Mouse (Mus musculus): ENCODE measurements around the gene Prim2.

Prim2 gene

DNA sequence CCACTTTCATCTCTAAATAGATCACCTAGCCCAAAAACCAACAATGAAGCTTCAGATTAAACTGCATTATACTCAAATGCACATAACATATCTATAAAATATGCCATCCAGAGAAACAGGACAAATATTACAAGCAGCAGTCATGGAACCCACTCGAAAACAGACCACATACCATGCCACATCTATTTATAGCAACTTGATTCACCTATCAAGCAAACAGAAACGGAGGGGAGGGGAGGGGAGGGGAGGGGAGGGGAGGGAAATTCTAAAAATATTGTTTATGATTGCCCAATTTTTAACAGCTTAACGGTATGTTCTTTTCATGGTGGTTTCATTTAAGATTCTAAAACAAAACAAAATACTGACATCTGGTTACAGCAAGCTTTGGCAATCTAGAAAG is 185.8 kb downstream of the Prim2 start:
- WGBS = 67% methylated on average over 3 of the region's 3 CpGs

GRCm38 (mm10) chr1:33480382-33480781 is 189.2 kb downstream of the Prim2 start:
- WGBS = 79% methylated on average over 7 of the region's 7 CpGs

GRCm38 (mm10) chr1:33471069-33471468 is 198.5 kb downstream of the Prim2 start:
- 93% methylated on average over 6 of the region's 6 CpGs for WGBS

GRCm38 (mm10) chr1:33470222-33470621 is 199.4 kb downstream of the Prim2 start:
- WGBS = 88% methylated on average over 8 of the region's 8 CpGs

- WGBS = 76% methylated on average over 5 of the region's 5 CpGs
Measured at GRCm38 (mm10) chr1:33464234-33464633, 205.4 kb downstream of the Prim2 start.

DNA sequence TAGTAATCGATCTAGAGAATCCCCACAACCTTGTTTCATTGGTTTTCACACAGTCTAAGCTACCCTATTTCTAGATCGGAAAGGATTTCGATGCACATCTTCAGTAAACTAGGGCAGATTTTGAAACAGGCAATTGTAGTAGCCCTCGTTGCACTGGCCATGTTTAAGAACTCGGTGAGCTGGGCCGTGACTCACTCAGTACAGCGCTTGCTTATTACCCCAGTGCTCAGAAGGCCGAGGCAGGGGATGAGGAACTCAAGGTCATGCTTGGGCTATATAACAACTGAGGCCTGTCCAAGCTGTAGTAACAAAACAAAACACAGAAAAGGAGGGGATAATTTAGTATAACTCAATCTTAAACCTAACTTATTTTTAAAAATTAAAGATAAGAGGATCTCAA is 208.9 kb downstream of the Prim2 start:
- 85% methylated on average over 8 of the region's 8 CpGs for WGBS

- 70% methylated on average over 3 of the region's 3 CpGs for WGBS
Measured at GRCm38 (mm10) chr1:33460262-33460661, 209.3 kb downstream of the Prim2 start.

- WGBS = 82% methylated on average over 3 of the region's 3 CpGs
Measured at GRCm38 (mm10) chr1:33458950-33459349, 210.6 kb downstream of the Prim2 start.

DNA sequence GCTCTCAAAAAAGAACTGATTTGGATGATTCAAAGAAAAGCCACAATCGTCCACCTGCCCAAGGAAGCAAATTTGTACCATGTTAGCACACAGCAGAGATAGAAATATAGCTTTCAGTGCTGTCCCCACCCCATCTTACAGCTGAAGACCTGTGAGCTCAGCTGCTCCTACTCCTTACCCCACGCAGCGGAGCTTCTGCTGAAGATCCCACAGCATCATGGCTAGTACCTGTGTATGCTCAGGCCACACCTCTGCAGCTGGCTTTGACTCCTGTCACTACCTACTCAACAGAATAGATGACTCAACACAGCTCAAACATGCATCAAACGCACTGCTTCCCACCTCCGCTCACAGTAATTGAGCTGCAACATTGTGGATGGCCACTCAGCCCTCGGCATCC is 215.3 kb downstream of the Prim2 start:
- WGBS = 71% methylated on average over 6 of the region's 6 CpGs

GRCm38 (mm10) chr1:33453299-33453698 is 216.3 kb downstream of the Prim2 start:
- 93% methylated on average over 9 of the region's 9 CpGs for WGBS

GRCm38 (mm10) chr1:33447179-33447578 is 222.4 kb downstream of the Prim2 start:
- WGBS = 77% methylated on average over 4 of the region's 4 CpGs

GRCm38 (mm10) chr1:33436167-33436566 is 233.4 kb downstream of the Prim2 start:
- WGBS = 93% methylated on average over 2 of the region's 2 CpGs

Data from cerebral cortex, adult 2 months (tissue).